Mouse (Mus musculus): ENCODE data around the gene Btf3l4. TPM values are rescaled to one million over a fixed set of nuclear protein-coding genes. Genes with fewer than 3 reads are reported as not detected.

Btf3l4 gene
- polyA plus RNA-seq, 1 experiment = 51.6 TPM

GRCm38 (mm10) chr4:108789258-108789936 lies 44.0 kb downstream of the Btf3l4 start:
- Histone ChIP-seq H3K4me3 (ENCODE audit: control insufficient read depth, low read depth, low read length) (no peak overlapping the region), H3K36me3 (ENCODE audit: control insufficient read depth, insufficient read depth, low read length) (no peaks in the 10 kb centered on the region), H3K27ac (ENCODE audit: control insufficient read depth, insufficient read depth, low read depth, low read length) (no peak overlapping the region), H3K27me3 (ENCODE audit: control insufficient read depth, insufficient read depth, low read length) (no peaks in the 10 kb centered on the region), H3K4me1 (ENCODE audit: control insufficient read depth, insufficient read depth, low read length) (no peaks in the 10 kb centered on the region; the same call in 1 of the 2 replicates)
- no peak for TF ChIP-seq POLR2A (IDR thresholded peaks at IDR 0.05; ENCODE audit: control insufficient read depth, low read depth, low read length)

- TF ChIP-seq CTCF (IDR thresholded peaks at IDR 0.05; ENCODE audit: control insufficient read depth, insufficient read depth, insufficient replicate concordance, low read depth, low read length) (no peak), POLR2A (IDR thresholded peaks at IDR 0.05; ENCODE audit: control insufficient read depth, low read depth, low read length) (no peak)
- Histone ChIP-seq H3K4me1 (ENCODE audit: control insufficient read depth, insufficient read depth, low read length) (peaks cover 5% of the 10 kb centered on the region), H3K27ac (ENCODE audit: control insufficient read depth, insufficient read depth, low read depth, low read length) (no peak overlapping the region), H3K4me3 (ENCODE audit: control insufficient read depth, low read depth, low read length) (no peak overlapping the region), H3K27me3 (ENCODE audit: control insufficient read depth, insufficient read depth, low read length) (no peaks in the 10 kb centered on the region), H3K36me3 (ENCODE audit: control insufficient read depth, insufficient read depth, low read length) (no peaks in the 10 kb centered on the region)
These were observed 50.9 kb downstream of the Btf3l4 start for GRCm38 (mm10) chr4:108782421-108783085.

GRCm38 (mm10) chr4:108781596-108781995 lies 51.8 kb downstream of the Btf3l4 start:
- H3K27ac ChIP-seq (ENCODE audit: control insufficient read depth, insufficient read depth, low read depth, low read length) = no peak overlapping the region
- no peak overlapping the region for H3K4me3 ChIP-seq (ENCODE audit: control insufficient read depth, low read depth, low read length)
- TF ChIP-seq POLR2A (IDR thresholded peaks at IDR 0.05; ENCODE audit: control insufficient read depth, low read depth, low read length) = no peak
- TF ChIP-seq CTCF (IDR thresholded peaks at IDR 0.05; ENCODE audit: control insufficient read depth, insufficient read depth, insufficient replicate concordance, low read depth, low read length) = no peak

GRCm38 (mm10) chr4:108780864-108781205 lies 52.6 kb downstream of the Btf3l4 start:
- Histone ChIP-seq H3K36me3 (ENCODE audit: control insufficient read depth, insufficient read depth, low read length) (no peaks in the 10 kb centered on the region), H3K4me3 (ENCODE audit: control insufficient read depth, low read depth, low read length) (peak overlapping the region; percentile 96), H3K27me3 (ENCODE audit: control insufficient read depth, insufficient read depth, low read length) (no peaks in the 10 kb centered on the region), H3K4me1 (ENCODE audit: control insufficient read depth, insufficient read depth, low read length) (peaks cover 5% of the 10 kb centered on the region; the same call in 1 of the 2 replicates), H3K27ac (ENCODE audit: control insufficient read depth, insufficient read depth, low read depth, low read length) (peak overlapping the region; percentile 51; the same call in 1 of the 2 replicates)
- TF ChIP-seq CTCF (IDR thresholded peaks at IDR 0.05; ENCODE audit: control insufficient read depth, insufficient read depth, insufficient replicate concordance, low read depth, low read length) (no peak), POLR2A (IDR thresholded peaks at IDR 0.05; ENCODE audit: control insufficient read depth, low read depth, low read length) (no peak)

More at GRCm38 (mm10) chr4:108781596-108781995, 51.8 kb downstream of the Btf3l4 start:
- H3K36me3 ChIP-seq (ENCODE audit: control insufficient read depth, insufficient read depth, low read length) = no peaks in the 10 kb centered on the region
- H3K4me1 ChIP-seq (ENCODE audit: control insufficient read depth, insufficient read depth, low read length) = peaks cover 5% of the 10 kb centered on the region
- H3K27me3 ChIP-seq (ENCODE audit: control insufficient read depth, insufficient read depth, low read length) = no peaks in the 10 kb centered on the region

- H3K4me3 ChIP-seq (ENCODE audit: control insufficient read depth, low read depth, low read length) = peak within 1 kb of the TSS; percentile 96
- H3K4me1 ChIP-seq (ENCODE audit: control insufficient read depth, insufficient read depth, low read length) = peaks cover 5% of the 10 kb centered on the region; the same call in 1 of the 2 replicates
- no peaks in the 10 kb centered on the region for H3K36me3 ChIP-seq (ENCODE audit: control insufficient read depth, insufficient read depth, low read length)
- TF ChIP-seq CTCF (IDR thresholded peaks at IDR 0.05; ENCODE audit: control insufficient read depth, insufficient read depth, insufficient replicate concordance, low read depth, low read length) = peak; percentile 32; the same call in 1 of the 2 replicates
- TF ChIP-seq POLR2A (IDR thresholded peaks at IDR 0.05; ENCODE audit: control insufficient read depth, low read depth, low read length) = peak; percentile 34; the same call in 1 of the 2 replicates
- H3K27ac ChIP-seq (ENCODE audit: control insufficient read depth, insufficient read depth, low read depth, low read length) = peak within 1 kb of the TSS; percentile 95
- H3K27me3 ChIP-seq (ENCODE audit: control insufficient read depth, insufficient read depth, low read length) = no peaks in the 10 kb centered on the region
These were observed 53.2 kb downstream of the Btf3l4 start, which contains the start of gene Zfyve9 for GRCm38 (mm10) chr4:108780057-108780863. Zfyve9 (minus strand) TSS chr4:108780798.

- peaks cover 5% of the 10 kb centered on the region; the same call in 1 of the 2 replicates for H3K4me1 ChIP-seq (ENCODE audit: control insufficient read depth, insufficient read depth, low read length)
- peak overlapping the region; percentile 95 for H3K27ac ChIP-seq (ENCODE audit: control insufficient read depth, insufficient read depth, low read depth, low read length)
- peak overlapping the region; percentile 96 for H3K4me3 ChIP-seq (ENCODE audit: control insufficient read depth, low read depth, low read length)
- no peaks in the 10 kb centered on the region for H3K36me3 ChIP-seq (ENCODE audit: control insufficient read depth, insufficient read depth, low read length)
- no peaks in the 10 kb centered on the region for H3K27me3 ChIP-seq (ENCODE audit: control insufficient read depth, insufficient read depth, low read length)
- TF ChIP-seq CTCF (IDR thresholded peaks at IDR 0.05; ENCODE audit: control insufficient read depth, insufficient read depth, insufficient replicate concordance, low read depth, low read length) (no peak), POLR2A (IDR thresholded peaks at IDR 0.05; ENCODE audit: control insufficient read depth, low read depth, low read length) (no peak)
These were observed 53.7 kb downstream of the Btf3l4 start for GRCm38 (mm10) chr4:108779763-108780056.

- TF ChIP-seq POLR2A (IDR thresholded peaks at IDR 0.05; ENCODE audit: control insufficient read depth, low read depth, low read length) (no peak), CTCF (IDR thresholded peaks at IDR 0.05; ENCODE audit: control insufficient read depth, insufficient read depth, insufficient replicate concordance, low read depth, low read length) (no peak)
- Histone ChIP-seq H3K27ac (ENCODE audit: control insufficient read depth, insufficient read depth, low read depth, low read length) (no peak overlapping the region), H3K4me1 (ENCODE audit: control insufficient read depth, insufficient read depth, low read length) (no peaks in the 10 kb centered on the region), H3K36me3 (ENCODE audit: control insufficient read depth, insufficient read depth, low read length) (no peaks in the 10 kb centered on the region), H3K4me3 (ENCODE audit: control insufficient read depth, low read depth, low read length) (no peak overlapping the region), H3K27me3 (ENCODE audit: control insufficient read depth, insufficient read depth, low read length) (no peaks in the 10 kb centered on the region)
These were observed 64.9 kb downstream of the Btf3l4 start for GRCm38 (mm10) chr4:108768527-108768926.

Other genes with a start within 250 kb of the Btf3l4 start
- 33.9 and 37.8 TPM in 2 replicates for gene Cc2d1b, start 213.7 kb downstream of the Btf3l4 start, polyA plus RNA-seq (2012; rRNA removed)
- 0.07 TPM in 1 of 2 replicates, not detected in the other for gene 3110021N24Rik, start 114.0 kb downstream of the Btf3l4 start, polyA plus RNA-seq (2012; rRNA removed)
- 1.8 and 1.9 TPM in 2 replicates for gene Zfyve9, start 52.8 kb downstream of the Btf3l4 start, polyA plus RNA-seq (2012; rRNA removed)
- 21.6 and 24.0 TPM in 2 replicates for gene Txndc12, start 987 bp upstream of the Btf3l4 start, polyA plus RNA-seq (2012; rRNA removed)
- 17.7 and 19.7 TPM in 2 replicates for gene Kti12, start 14.2 kb upstream of the Btf3l4 start, polyA plus RNA-seq (2012; rRNA removed)
- gene A730015C16Rik, start 15.0 kb upstream of the Btf3l4 start, polyA plus RNA-seq (2012; rRNA removed) = 0.30 and 0.32 TPM in 2 replicates
- gene Rab3b, start 45.4 kb upstream of the Btf3l4 start, polyA plus RNA-seq (2012; rRNA removed) = 7.5 and 8.0 TPM in 2 replicates
- gene Nrd1, start 167.0 kb upstream of the Btf3l4 start, polyA plus RNA-seq (2012; rRNA removed) = 322 and 441 TPM in 2 replicates